Mouse (Mus musculus): ENCODE measurements around the gene Rpia.

GRCm38 (mm10) chr6:70797581-70798251 lies 5.7 kb upstream of the Rpia start:
- TF ChIP-seq EP300 (optimal IDR thresholded peaks at IDR 0.05) = no peak
- peak; percentile 81 for TF ChIP-seq CTCF (IDR thresholded peaks at IDR 0.05; ENCODE audit: low read depth)

All from stomach, postnatal 0 days (tissue).